Mouse (Mus musculus): ENCODE measurements around the gene Arrdc2.

The Arrdc2 gene

GRCm38 (mm10) chr8:70806541-70806940 is 33.0 kb downstream of the Arrdc2 start:
- DNase-seq = no peak

DNA sequence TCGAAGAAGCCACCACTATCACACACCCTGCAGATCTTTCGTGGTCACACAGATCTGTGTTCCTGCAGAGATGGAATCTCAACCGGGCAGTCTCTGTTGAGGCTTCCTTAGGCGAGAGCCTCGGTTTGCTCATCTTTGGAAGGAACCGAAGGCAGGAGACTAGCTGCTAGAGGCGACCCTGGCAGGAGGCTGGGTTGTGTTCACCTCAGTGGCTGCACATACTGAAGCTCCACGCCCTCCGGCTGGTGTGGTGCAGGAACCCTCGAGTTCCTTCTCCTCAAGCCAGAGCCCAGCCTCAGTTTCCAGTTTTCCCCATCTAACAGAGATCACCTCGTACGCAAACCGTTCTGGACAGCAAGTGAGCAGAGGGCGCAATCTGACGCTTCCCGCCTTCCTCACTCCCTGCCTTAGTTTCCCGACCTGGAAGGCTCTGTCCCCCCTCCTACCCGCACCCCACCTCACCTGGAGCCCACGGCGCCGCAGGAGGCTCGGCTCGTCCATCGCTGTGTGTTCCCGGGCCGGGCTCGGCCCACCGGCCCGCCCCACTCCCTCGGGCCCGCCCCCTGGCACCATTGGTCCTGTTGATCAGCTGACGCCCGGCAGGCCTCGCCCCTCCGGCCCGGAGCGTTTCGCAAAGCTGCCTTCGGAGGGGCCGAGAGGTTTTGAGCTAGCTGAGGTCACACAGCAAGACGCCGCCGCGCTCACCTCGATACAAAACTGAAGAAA is 34.9 kb downstream of the Arrdc2 start, which contains the start of gene Mast3:
Mast3 (minus strand) TSS at position 574 of the 726 bp plus-strand sequence.
- DNase-seq = peak; percentile 79

GRCm38 (mm10) chr8:70803761-70804480 is 35.6 kb downstream of the Arrdc2 start:
- no peak for DNase-seq

GRCm38 (mm10) chr8:70802786-70803510 is 36.6 kb downstream of the Arrdc2 start:
- no peak for DNase-seq

DNA sequence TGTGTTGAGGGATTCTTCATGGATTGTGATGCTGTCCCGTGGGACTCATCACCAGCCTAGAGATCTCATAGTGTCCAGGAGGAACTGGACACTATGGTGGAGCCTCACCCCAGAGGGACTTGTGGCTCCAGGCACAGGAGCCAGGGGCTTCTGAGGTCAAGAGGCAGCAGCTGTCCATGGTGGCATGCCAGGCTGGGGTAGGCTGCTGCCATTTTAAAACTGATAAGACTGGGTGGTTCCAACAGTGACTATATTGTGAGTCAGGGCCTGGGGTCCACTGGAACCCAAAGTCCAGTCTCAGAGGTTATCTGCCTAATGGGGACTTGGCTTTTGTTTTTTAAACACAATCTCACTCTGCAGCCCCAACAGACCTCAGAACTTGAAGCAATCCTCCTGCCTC is 37.7 kb downstream of the Arrdc2 start:
- no peak for DNase-seq

GRCm38 (mm10) chr8:70801156-70801555 is 38.4 kb downstream of the Arrdc2 start:
- no peak for DNase-seq

DNA sequence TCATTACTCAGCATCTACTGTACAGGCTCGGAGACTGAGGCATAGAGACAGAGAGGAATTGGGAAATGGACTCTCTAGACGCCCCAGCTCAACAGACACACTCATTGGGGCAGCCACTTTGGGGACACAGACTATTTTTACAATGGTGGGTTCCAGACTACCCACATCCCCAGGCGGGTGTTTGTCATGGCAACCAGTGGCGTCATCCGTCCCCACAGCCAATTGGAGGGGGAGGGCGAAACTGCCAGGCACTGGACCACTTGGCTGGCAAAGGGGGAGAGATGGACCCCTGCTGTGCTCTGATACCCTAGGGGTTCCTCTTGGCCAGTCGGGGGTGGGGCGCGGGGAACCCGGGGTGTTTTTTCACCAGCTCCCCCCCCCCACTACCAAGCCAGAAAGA is 38.9 kb downstream of the Arrdc2 start:
- DNase-seq = no peak

GRCm38 (mm10) chr8:70798281-70798680 is 41.2 kb downstream of the Arrdc2 start:
- DNase-seq = no peak

- DNase-seq = peak; percentile 77
Observed at GRCm38 (mm10) chr8:70797081-70798070, 42.1 kb downstream of the Arrdc2 start.

DNA sequence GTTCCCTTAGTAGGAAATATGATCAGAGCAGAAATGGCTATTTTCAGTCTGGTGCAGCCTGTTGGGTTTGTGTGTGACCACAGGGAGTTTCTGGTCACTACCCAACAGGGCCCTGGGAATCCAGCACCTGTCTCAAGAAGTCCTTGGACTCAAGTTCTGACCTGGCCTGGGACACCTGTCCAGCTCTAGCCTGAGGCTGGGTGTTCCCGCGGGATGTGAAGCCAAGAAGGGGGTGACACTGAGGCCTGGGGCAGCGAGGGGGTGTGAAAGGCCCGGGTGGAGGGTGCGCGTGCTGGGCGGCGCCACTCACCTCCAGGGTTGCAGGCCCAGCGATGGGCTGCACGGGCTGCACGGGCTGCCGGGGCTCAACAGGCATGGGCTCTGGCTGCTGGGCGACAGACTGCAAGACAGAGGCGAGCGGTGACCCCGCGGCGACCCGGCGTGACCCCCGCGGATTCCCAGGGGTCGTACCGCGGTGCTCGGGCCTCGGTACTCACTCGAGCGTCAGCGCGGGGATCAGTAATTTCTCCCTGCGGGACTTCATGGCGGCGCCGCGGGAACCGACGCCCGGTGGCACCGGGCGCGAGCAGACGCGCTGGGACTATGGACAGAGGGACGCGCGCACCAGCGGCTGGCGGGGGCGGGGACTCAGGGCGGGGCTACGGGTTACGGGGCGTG is 43.0 kb downstream of the Arrdc2 start:
- DNase-seq = peak; percentile 83

- DNase-seq = no peak
Observed at GRCm38 (mm10) chr8:70795370-70795769, 44.1 kb downstream of the Arrdc2 start.

- no peak for DNase-seq
Observed at GRCm38 (mm10) chr8:70794215-70794614, 45.3 kb downstream of the Arrdc2 start.

GRCm38 (mm10) chr8:70792700-70793099 is 46.8 kb downstream of the Arrdc2 start:
- DNase-seq = peak; percentile 68

GRCm38 (mm10) chr8:70791975-70792691 is 47.4 kb downstream of the Arrdc2 start:
- DNase-seq = peak; percentile 95

GRCm38 (mm10) chr8:70791294-70791701 is 48.2 kb downstream of the Arrdc2 start:
- DNase-seq = no peak

DNA sequence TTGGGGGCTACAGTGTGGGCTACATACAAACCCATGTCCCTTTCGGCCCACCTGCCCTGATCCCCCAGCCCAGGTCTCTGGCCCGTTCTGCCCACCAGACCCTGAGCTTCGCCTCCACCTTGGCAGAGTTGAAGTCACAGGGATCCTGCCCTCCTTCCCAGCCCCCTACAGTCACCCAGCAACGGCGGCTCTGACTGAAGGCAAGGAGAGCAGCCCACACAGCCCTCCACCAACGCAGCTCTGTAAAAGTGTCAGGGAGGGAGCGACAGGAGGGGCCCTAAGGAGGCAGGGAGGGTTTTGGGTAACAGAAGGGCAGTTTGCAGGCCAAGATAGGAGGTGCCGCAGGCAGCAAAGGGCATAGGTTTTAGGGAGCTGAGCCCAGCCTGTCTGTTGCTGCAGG is 48.7 kb downstream of the Arrdc2 start:
- no peak for DNase-seq

GRCm38 (mm10) chr8:70789046-70789445 is 50.5 kb downstream of the Arrdc2 start:
- DNase-seq = no peak

DNA sequence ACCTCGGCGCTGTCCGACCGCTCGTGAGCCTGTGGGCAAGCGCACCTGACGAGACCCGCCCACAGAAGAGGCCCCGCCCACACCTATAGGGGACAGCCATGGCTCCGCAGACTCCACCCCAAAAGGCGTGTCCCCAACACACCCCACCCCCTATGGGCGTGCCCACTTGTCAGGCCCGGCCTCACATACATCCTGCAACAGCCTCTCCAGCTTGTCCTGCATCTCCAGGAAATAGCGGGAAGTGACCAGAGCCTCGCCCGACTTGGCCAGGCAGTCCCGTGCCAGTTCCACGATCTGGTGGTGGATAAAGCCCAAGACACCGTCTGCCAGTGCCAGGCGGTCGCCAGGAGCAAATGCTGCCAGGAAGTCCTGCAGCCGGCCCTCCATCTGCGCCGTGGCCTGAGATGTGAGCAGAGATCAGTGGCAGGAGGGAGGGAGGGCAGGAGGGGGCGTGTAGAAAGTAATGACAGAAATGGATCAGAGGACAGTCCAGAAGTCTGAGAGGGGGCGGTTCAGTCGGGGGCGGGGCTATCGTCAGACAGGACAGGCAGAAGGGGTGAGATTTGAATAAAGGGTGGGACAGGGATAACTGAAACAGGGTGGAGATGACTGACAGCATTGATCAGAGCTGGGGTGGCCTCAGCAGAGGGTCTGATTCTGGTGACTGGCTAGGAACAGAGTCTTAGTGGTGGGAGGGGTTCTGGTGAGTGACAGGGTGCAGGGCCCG is 51.4 kb downstream of the Arrdc2 start:
- no peak for DNase-seq

GRCm38 (mm10) chr8:70787051-70787445 is 52.5 kb downstream of the Arrdc2 start:
- no peak for DNase-seq

- no peak for DNase-seq
Observed at GRCm38 (mm10) chr8:70786291-70787050, 53.0 kb downstream of the Arrdc2 start.

All from right cerebral cortex, postnatal 4 days (tissue).